Mouse (Mus musculus) central nervous system, embryonic 11.5 days (tissue): ENCODE data around the gene Rfx6. TPM values are rescaled to one million over a fixed set of nuclear protein-coding genes. Genes with fewer than 3 reads are reported as not detected.

Source experiments
- polyA plus RNA-seq: library from polyadenylated mRNA; depleted of rRNA; stranded (reverse); fragments of >200 nt; gene quantifications from 2 replicates; pipeline ENCODE4 v1.2.3, GENCODE M21; 2012; rRNA removed

Gene Rfx6
- polyA plus RNA-seq: 0.08 and 0.17 TPM in 2 replicates

DNA sequence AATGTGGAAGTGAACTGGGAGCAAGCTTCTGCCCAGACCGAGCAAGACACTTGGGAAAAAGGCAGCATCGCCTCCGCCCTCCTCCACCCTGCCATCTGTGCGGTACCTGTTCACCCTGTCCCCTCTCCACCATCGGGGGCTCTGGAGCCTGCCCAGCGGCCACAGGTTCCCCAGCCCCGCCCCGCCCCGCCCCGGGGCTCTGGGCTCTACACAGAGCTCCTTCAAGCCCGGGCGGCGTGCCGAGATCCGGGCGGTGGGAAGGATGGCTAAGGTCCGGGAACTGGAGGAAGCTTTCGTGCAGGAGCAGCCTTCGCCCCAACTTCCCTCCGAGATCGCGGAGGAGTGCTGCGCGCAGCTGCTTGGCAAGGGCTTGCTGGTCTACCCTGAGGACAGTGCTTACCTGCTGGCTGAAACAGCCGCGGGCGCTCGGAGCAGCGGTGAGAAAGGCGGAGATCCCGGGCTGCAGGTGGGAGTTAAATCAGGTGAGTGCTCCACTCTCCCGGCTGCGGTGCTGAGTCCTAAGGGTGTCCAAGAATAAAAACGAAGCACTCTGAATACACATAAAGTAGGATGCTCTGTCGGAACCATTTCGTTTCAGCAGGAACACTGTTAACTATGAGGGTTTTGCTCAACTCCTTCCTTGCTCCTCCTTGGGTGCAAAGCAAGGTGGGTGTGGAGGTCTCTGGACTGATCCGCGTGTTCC, at the start of gene Rfx6:
Rfx6 (plus strand) TSS at position 209 of the 703 bp plus-strand sequence.

GRCm38 (mm10) chr10:51631411-51632136, 46.0 kb upstream of the Rfx6 start, which contains the start of gene Gprc6a:
Gene Gprc6a, minus strand, starts transcription at chr10:51631461.

Other genes with a start within 250 kb of the Rfx6 start
- 0.65 TPM in 1 of 2 replicates, not detected in the other for gene Gm49339, start 197.1 kb upstream of the Rfx6 start, polyA plus RNA-seq
- 0.19 and 0.20 TPM in 2 replicates for gene Lilr4b, start 197.1 kb upstream of the Rfx6 start, polyA plus RNA-seq
- 1.2 and 1.4 TPM in 2 replicates for gene Lilrb4a, start 186.8 kb upstream of the Rfx6 start, polyA plus RNA-seq
- gene Fam162b, start 87.2 kb upstream of the Rfx6 start, polyA plus RNA-seq: 1.1 and 1.7 TPM in 2 replicates
- gene Gprc6a, start 46.3 kb upstream of the Rfx6 start, polyA plus RNA-seq: 0.04 TPM in 1 of 2 replicates, not detected in the other